Mouse (Mus musculus): ENCODE results near the gene 5730596B20Rik. TPM values are rescaled to one million over a fixed set of nuclear protein-coding genes. Genes with fewer than 3 reads are reported as not detected.

5730596B20Rik gene
- polyA plus RNA-seq, 1 experiment, result not detected

- H3K4me3 ChIP-seq (replicated peaks), result no peak overlapping the region
- H3K36me3 ChIP-seq (ENCODE audit: control insufficient read depth), result no peaks in the 10 kb centered on the region
- peaks cover 100% of the 10 kb centered on the region for H3K27me3 ChIP-seq (ENCODE audit: control insufficient read depth)
- no peaks in the 10 kb centered on the region; the same call in 1 of the 2 replicates for H3K9me3 ChIP-seq (ENCODE audit: control insufficient read depth, low read length)
- TF ChIP-seq GATA1 (IDR thresholded peaks at IDR 0.05; ENCODE audit: low read length), result no peak
- TF ChIP-seq TAL1 (IDR thresholded peaks at IDR 0.05; ENCODE audit: low read length), result no peak
- H3K4me1 ChIP-seq (ENCODE audit: control insufficient read depth), result no peaks in the 10 kb centered on the region
Observed at GRCm38 (mm10) chr6:52211961-52212360, 34.7 kb downstream of the 5730596B20Rik start.

DNA sequence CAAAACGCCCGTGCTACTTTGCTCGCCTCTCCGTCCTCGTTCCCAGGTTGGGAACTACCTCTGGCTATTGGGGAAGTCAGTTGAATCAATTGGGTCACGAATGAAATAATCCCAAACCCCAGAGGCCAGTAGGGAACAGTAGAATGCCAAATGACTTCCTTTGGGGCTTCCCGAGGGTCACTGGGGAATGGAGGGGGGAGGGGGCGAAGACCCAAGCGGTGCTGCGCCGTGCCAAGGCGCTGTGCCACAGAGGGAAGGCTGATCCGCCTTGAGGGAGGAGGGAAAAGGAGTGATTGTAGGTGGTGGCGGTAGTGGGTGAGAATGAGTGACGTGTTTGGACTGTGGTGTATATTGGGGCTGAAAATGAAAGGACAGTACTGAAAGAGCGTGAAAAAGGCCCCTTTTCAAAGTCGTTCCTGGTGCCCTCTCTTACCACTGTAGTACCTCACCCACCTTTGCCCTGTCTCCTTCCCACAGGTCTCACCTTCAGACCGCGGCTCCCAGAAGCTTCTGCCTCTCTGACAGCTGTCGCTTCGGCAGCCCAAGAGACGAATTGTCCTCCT, 35.3 kb downstream of the 5730596B20Rik start:
- TF ChIP-seq TAL1 (IDR thresholded peaks at IDR 0.05; ENCODE audit: low read length), result no peak
- TF ChIP-seq GATA1 (IDR thresholded peaks at IDR 0.05; ENCODE audit: low read length), result no peak
- Histone ChIP-seq H3K4me1 (ENCODE audit: control insufficient read depth) (no peaks in the 10 kb centered on the region), H3K36me3 (ENCODE audit: control insufficient read depth) (no peaks in the 10 kb centered on the region), H3K9me3 (ENCODE audit: control insufficient read depth, low read length) (no peaks in the 10 kb centered on the region; the same call in 1 of the 2 replicates), H3K4me3 (replicated peaks) (no peak overlapping the region), H3K27me3 (ENCODE audit: control insufficient read depth) (peaks cover 100% of the 10 kb centered on the region)

DNA sequence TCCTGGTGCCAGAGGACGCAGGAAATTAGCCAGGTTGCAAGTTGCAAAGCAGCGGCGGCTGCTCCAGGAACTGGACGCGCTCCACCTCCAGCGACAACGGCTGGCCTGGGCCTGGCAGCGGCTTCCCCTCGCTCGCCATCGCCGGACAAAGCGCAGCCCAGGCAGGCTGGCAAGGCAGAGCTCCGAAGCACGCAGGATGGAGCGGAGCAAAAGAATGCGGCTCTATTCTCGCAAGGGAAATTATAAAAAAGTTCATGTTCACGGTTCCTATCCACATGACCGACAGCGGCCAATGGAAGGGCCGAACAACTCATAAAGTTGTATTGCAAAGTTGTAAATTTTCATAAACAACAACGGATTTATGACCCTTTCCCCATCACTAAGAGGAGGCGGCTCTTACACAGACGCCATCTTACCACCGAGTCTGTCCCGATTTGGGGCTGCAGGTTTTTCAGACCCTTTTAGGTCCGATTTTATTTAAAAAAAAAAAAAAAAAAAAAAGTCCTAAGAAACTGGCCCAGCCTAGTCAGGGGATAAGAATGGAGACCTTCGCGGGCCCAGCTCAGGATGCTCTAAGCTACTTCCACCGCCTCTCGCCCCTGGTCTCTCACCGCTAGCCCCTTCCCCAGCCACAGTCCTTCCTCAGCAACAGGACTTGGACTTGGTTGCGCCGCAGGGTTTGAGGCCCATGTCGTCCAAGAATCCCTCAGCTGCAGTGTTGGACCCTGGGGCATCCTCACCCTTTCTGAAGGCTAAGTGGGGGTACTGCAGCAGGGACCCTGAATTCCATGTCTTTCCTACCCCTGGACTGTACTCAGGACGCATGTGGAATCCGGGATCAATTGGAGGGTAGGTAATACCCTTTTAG, 36.1 kb downstream of the 5730596B20Rik start, which contains the start of the genes Hoxa3 and Gm28308:
Gene Hoxa3, minus strand, starts transcription at position 218 of the 868 bp plus-strand sequence.
Gene Gm28308, minus strand, starts transcription at position 221 of the 868 bp plus-strand sequence.
- Histone ChIP-seq H3K4me1 (ENCODE audit: control insufficient read depth) (no peaks in the 10 kb centered on the region), H3K9me3 (ENCODE audit: control insufficient read depth, low read length) (no peaks in the 10 kb centered on the region; the same call in 1 of the 2 replicates), H3K4me3 (replicated peaks) (no peak within 1 kb of the TSS), H3K36me3 (ENCODE audit: control insufficient read depth) (no peaks in the 10 kb centered on the region), H3K27me3 (ENCODE audit: control insufficient read depth) (peaks cover 100% of the 10 kb centered on the region)
- TF ChIP-seq GATA1 (IDR thresholded peaks at IDR 0.05; ENCODE audit: low read length), result no peak
- no peak for TF ChIP-seq TAL1 (IDR thresholded peaks at IDR 0.05; ENCODE audit: low read length)

GRCm38 (mm10) chr6:52214271-52214670, 37.0 kb downstream of the 5730596B20Rik start:
- Histone ChIP-seq H3K9me3 (ENCODE audit: control insufficient read depth, low read length) (no peaks in the 10 kb centered on the region; the same call in 1 of the 2 replicates), H3K27me3 (ENCODE audit: control insufficient read depth) (peaks cover 100% of the 10 kb centered on the region), H3K4me3 (replicated peaks) (no peak overlapping the region), H3K36me3 (ENCODE audit: control insufficient read depth) (no peaks in the 10 kb centered on the region), H3K4me1 (ENCODE audit: control insufficient read depth) (no peaks in the 10 kb centered on the region)
- TF ChIP-seq GATA1 (IDR thresholded peaks at IDR 0.05; ENCODE audit: low read length) (no peak), TAL1 (IDR thresholded peaks at IDR 0.05; ENCODE audit: low read length) (no peak)

- no peaks in the 10 kb centered on the region for H3K4me1 ChIP-seq (ENCODE audit: control insufficient read depth)
- no peaks in the 10 kb centered on the region; the same call in 1 of the 2 replicates for H3K9me3 ChIP-seq (ENCODE audit: control insufficient read depth, low read length)
- H3K27me3 ChIP-seq (ENCODE audit: control insufficient read depth), result peaks cover 100% of the 10 kb centered on the region
Observed at GRCm38 (mm10) chr6:52215070-52215469, 37.8 kb downstream of the 5730596B20Rik start.

DNA sequence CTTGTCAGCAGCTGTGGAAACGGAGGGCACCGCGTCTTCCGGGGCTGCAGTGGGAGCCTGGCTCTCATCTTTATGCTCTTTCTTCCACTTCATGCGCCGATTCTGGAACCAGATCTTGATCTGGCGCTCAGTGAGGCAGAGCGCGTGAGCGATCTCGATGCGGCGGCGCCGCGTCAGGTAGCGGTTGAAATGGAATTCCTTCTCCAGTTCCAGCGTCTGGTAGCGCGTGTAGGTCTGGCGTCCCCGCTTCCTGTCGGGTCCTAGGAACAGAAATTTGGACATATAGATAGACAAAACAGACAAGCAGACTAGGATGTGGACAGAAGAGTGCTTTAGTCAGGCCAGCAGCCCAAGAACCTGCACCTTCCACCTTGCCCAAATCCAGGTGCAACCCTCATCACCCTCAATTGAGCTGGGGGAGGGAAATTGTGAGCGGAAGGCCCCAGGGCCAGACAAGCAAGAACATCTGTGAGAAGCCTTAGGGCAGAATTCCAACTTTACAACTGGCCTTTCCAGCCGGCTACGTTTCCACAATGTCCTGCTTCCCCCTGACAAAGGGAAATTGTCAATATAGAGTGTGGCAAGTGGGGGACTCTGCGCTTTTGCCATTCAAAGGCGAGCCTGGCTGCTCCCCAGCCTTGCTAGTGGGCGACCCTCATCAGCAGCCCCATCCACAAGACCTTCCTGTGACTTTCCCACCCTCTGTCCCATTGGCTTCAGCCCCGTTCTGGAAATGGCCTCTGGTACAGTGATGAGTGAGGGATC, 38.7 kb downstream of the 5730596B20Rik start:
- Histone ChIP-seq H3K27me3 (ENCODE audit: control insufficient read depth) (peaks cover 100% of the 10 kb centered on the region), H3K4me3 (replicated peaks) (no peak overlapping the region)
- TF ChIP-seq TAL1 (IDR thresholded peaks at IDR 0.05; ENCODE audit: low read length), result no peak
- no peak for TF ChIP-seq GATA1 (IDR thresholded peaks at IDR 0.05; ENCODE audit: low read length)

More at GRCm38 (mm10) chr6:52215070-52215469, 37.8 kb downstream of the 5730596B20Rik start:
- no peak overlapping the region for H3K4me3 ChIP-seq (replicated peaks)
- TF ChIP-seq TAL1 (IDR thresholded peaks at IDR 0.05; ENCODE audit: low read length) (no peak), GATA1 (IDR thresholded peaks at IDR 0.05; ENCODE audit: low read length) (no peak)
- no peaks in the 10 kb centered on the region for H3K36me3 ChIP-seq (ENCODE audit: control insufficient read depth)

GRCm38 (mm10) chr6:52216691-52217458, 39.6 kb downstream of the 5730596B20Rik start:
- Histone ChIP-seq H3K4me3 (replicated peaks) (no peak overlapping the region), H3K4me1 (ENCODE audit: control insufficient read depth) (peaks cover 3% of the 10 kb centered on the region), H3K36me3 (ENCODE audit: control insufficient read depth) (no peaks in the 10 kb centered on the region), H3K27me3 (ENCODE audit: control insufficient read depth) (peaks cover 100% of the 10 kb centered on the region), H3K9me3 (ENCODE audit: control insufficient read depth, low read length) (peaks cover 3% of the 10 kb centered on the region; the same call in 1 of the 2 replicates)
- TF ChIP-seq TAL1 (IDR thresholded peaks at IDR 0.05; ENCODE audit: low read length) (no peak), GATA1 (IDR thresholded peaks at IDR 0.05; ENCODE audit: low read length) (no peak)

More for the DNA sequence above, 38.7 kb downstream of the 5730596B20Rik start:
- Histone ChIP-seq H3K9me3 (ENCODE audit: control insufficient read depth, low read length) (no peaks in the 10 kb centered on the region; the same call in 1 of the 2 replicates), H3K36me3 (ENCODE audit: control insufficient read depth) (no peaks in the 10 kb centered on the region), H3K4me1 (ENCODE audit: control insufficient read depth) (no peaks in the 10 kb centered on the region)

GRCm38 (mm10) chr6:52217459-52217768, 40.1 kb downstream of the 5730596B20Rik start:
- H3K9me3 ChIP-seq (ENCODE audit: control insufficient read depth, low read length), result peaks cover 3% of the 10 kb centered on the region; the same call in 1 of the 2 replicates
- H3K36me3 ChIP-seq (ENCODE audit: control insufficient read depth), result no peaks in the 10 kb centered on the region
- no peak overlapping the region for H3K4me3 ChIP-seq (replicated peaks)
- TF ChIP-seq TAL1 (IDR thresholded peaks at IDR 0.05; ENCODE audit: low read length) (no peak), GATA1 (IDR thresholded peaks at IDR 0.05; ENCODE audit: low read length) (no peak)
- H3K4me1 ChIP-seq (ENCODE audit: control insufficient read depth), result peaks cover 3% of the 10 kb centered on the region
- peaks cover 100% of the 10 kb centered on the region for H3K27me3 ChIP-seq (ENCODE audit: control insufficient read depth)

Data from erythroblast, embryonic 14.5 days (primary cell).